Mouse (Mus musculus): Measurements from ENCODE around the gene Parp4. TPM values are rescaled to one million over a fixed set of nuclear protein-coding genes. Genes with fewer than 3 reads are reported as not detected.

Gene Parp4
- polyA plus RNA-seq (2014; fragmentation: Illumina TruSeq; extraction: RNeasy Lipid Tissue Mini Kit (QIAGEN cat#74804); ENCODE audit: low read depth, low replicate concordance) = 14.2 TPM

DNA sequence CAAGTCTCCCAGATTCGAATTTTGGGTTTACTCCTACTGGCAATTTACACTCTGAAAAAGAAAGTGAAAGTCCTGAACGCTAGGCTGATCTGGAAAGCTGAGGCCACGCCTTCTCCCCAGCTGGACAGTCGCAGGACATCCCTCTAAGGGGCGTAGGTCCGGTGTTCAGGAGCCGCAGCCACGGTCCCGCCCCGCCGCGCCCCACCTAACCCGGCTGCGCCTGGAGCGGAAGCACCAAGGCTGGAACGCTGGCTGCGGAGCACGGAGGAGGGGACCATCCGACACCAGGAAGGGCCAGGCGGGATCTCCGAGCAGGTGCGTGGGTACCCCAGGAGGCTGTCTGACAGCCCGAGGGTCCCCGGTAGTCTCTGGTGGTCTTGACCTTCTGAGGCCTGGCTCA, at the start of gene Parp4, which contains the start of gene Cenpj:
Gene Parp4 (plus strand): TSS at position 204 of the 400 bp plus-strand sequence.
Gene Cenpj (minus strand): TSS at position 10 of the 400 bp plus-strand sequence.

DNA sequence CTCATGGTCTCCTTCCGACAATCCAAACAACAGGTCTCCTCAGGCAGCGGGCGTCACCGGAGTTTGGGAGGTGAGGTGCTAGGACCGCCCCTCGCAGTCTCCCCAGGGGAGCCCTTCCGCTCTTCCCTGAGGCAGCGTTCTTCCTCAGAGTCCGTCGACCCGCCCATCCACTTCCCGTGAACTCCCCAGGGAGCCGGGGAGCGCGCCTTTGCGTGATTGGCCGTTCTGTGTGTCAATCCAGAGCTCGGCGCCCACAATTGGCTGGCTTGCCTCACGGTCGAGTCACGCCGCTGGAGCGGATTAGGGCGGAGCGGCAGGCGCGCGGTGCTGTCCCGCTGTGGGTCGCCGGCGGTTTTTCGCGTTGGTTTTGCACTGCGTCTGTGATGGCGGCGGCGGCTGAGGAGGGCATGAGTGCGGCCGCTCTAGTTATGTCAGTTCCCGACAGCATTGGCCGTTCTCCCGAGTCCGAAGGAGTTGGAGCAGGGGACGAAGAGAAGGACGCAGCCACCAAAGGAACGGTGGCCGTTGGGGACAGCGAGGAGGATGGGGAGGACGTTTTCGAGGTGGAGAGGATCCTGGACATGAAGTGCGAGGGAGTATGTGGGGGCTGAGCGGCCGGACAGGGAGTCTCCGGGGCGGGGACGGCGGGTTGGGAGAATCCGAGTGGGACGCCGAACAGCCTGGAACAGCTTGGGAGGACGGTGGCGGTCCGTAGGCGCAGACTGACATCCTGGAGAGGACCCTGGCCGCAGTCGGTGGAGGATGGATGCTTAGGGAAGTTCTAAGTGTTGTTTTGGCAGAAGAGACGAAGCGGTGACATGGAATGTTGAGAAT, 92.8 kb downstream of the Parp4 start, which contains the start of gene Mphosph8:
Gene Mphosph8 (plus strand): TSS at position 280 of the 834 bp plus-strand sequence.

Other genes starting within 250 kb of the Parp4 start
- gene Atp12a, start 210.6 kb upstream of the Parp4 start, polyA plus RNA-seq (2014; fragmentation: Illumina TruSeq; extraction: RNeasy Lipid Tissue Mini Kit (QIAGEN cat#74804); ENCODE audit: low read depth, low replicate concordance) = not detected
- 0.45 TPM for gene Rnf17, start 173.0 kb upstream of the Parp4 start, polyA plus RNA-seq (2014; fragmentation: Illumina TruSeq; extraction: RNeasy Lipid Tissue Mini Kit (QIAGEN cat#74804); ENCODE audit: low read depth, low replicate concordance)
- gene Cenpj, start 194 bp upstream of the Parp4 start, polyA plus RNA-seq (2014; fragmentation: Illumina TruSeq; extraction: RNeasy Lipid Tissue Mini Kit (QIAGEN cat#74804); ENCODE audit: low read depth, low replicate concordance) = 5.2 TPM
- gene Mphosph8, start 92.6 kb downstream of the Parp4 start, polyA plus RNA-seq (2014; fragmentation: Illumina TruSeq; extraction: RNeasy Lipid Tissue Mini Kit (QIAGEN cat#74804); ENCODE audit: low read depth, low replicate concordance) = 23.3 TPM
- 14.1 TPM for gene Pspc1, start 202.7 kb downstream of the Parp4 start, polyA plus RNA-seq (2014; fragmentation: Illumina TruSeq; extraction: RNeasy Lipid Tissue Mini Kit (QIAGEN cat#74804); ENCODE audit: low read depth, low replicate concordance)
- 60.8 TPM for gene Zmym5, start 236.1 kb downstream of the Parp4 start, polyA plus RNA-seq (2014; fragmentation: Illumina TruSeq; extraction: RNeasy Lipid Tissue Mini Kit (QIAGEN cat#74804); ENCODE audit: low read depth, low replicate concordance)

Data from liver, adult 10 weeks (tissue).